Mouse (Mus musculus) MEL (cell line): ENCODE data around the gene Il5. TPM values are rescaled to one million over a fixed set of nuclear protein-coding genes. Genes with fewer than 3 reads are reported as not detected.

Experiments
- DNase-seq: peaks from one replicate; pipeline ENCODE4 v3.0.0; 2011; ENCODE audit warnings: low read depth, low spot score
- H3K27ac ChIP-seq: 2 replicates; pipeline ENCODE4 v1.5.1; 2012; ENCODE audit warnings: low read depth, mild to moderate bottlenecking, control low read depth, low read length, moderate library complexity; ENCODE audit not compliant: control insufficient read depth
- H3K27me3 ChIP-seq, 2 experiments: fragments of 150-350 bp in 1 of 2; sonication (generic) in 1 of 2; 2 replicates each; pipeline ENCODE4 v1.6.1; 2012; ENCODE audit warnings: low read length in 2 of 2, mild to moderate bottlenecking in 2 of 2, improper control_type of control experiment in 1 of 2, moderate library complexity in 1 of 2; ENCODE audit not compliant: insufficient read depth in 2 of 2, control insufficient read depth in 1 of 2
- H3K36me3 ChIP-seq, 2 experiments: 2 replicates each; pipeline ENCODE4 v1.6.1; 2012 to 2014; ENCODE audit warnings: low read length in 2 of 2, improper control_type of control experiment in 1 of 2, inconsistent platforms in 1 of 2, mild to moderate bottlenecking in 1 of 2; ENCODE audit not compliant: insufficient read depth in 2 of 2, control insufficient read depth in 1 of 2
- H3K4me1 ChIP-seq, 2 experiments: fragments of 150-350 bp in 1 of 2; sonication (generic) in 1 of 2; 2 replicates each; pipeline ENCODE4 v1.6.1; 2012; ENCODE audit warnings: low read length in 2 of 2, improper control_type of control experiment in 1 of 2, mild to moderate bottlenecking in 1 of 2; ENCODE audit not compliant: insufficient read depth in 2 of 2, control insufficient read depth in 1 of 2
- H3K4me3 ChIP-seq, 2 experiments: fragments of 150-350 bp in 1 of 2; sonication (generic) in 1 of 2; 2 replicates each; pipeline ENCODE4 v1.5.1; 2012; ENCODE audit warnings: low read depth in 2 of 2, low read length in 2 of 2, mild to moderate bottlenecking in 2 of 2, moderate library complexity in 2 of 2, control low read depth in 1 of 2, improper control_type of control experiment in 1 of 2; ENCODE audit not compliant: control insufficient read depth in 1 of 2, insufficient read depth in 1 of 2
- H3K79me2 ChIP-seq: 2 replicates; pipeline ENCODE4 v1.6.1; 2012; ENCODE audit warnings: mild to moderate bottlenecking, low read length, moderate library complexity; ENCODE audit not compliant: control insufficient read depth, poor library complexity, insufficient read depth
- H3K9ac ChIP-seq: 2 replicates; pipeline ENCODE4 v1.6.1; 2012; ENCODE audit warnings: low read depth, mild to moderate bottlenecking, control low read depth, low read length, moderate library complexity; ENCODE audit not compliant: control insufficient read depth, poor library complexity, severe bottlenecking
- H3K9me3 ChIP-seq: fragments of 150-350 bp; sonication (generic); replicated peaks from 2 replicates; pipeline ENCODE4 v1.6.1; 2012; ENCODE audit warnings: mild to moderate bottlenecking, low read length, improper control_type of control experiment, moderate library complexity; ENCODE audit not compliant: insufficient read depth
- CTCF ChIP-seq, 3 experiments: IDR thresholded peaks in 2 of 3; conservative IDR thresholded peaks in 1 of 3; 2 replicates each; pipeline ENCODE4 v1.5.1; 2011 to 2012; ENCODE audit warnings: low read length in 3 of 3, low read depth in 2 of 3, mild to moderate bottlenecking in 2 of 3, improper control_type of control experiment in 1 of 3, inconsistent platforms in 1 of 3, mixed read lengths in 1 of 3, moderate library complexity in 1 of 3; ENCODE audit not compliant: control insufficient read depth in 1 of 3, insufficient read depth in 1 of 3, poor library complexity in 1 of 3, severe bottlenecking in 1 of 3
- EP300 ChIP-seq, 2 experiments: IDR thresholded peaks; 2 replicates each; pipeline ENCODE4 v1.6.1; 2011; ENCODE audit warnings: improper control_type of control experiment in 2 of 2, low read length in 2 of 2, low read depth in 1 of 2, mild to moderate bottlenecking in 1 of 2
- KAT2A ChIP-seq: conservative IDR thresholded peaks from 2 replicates; pipeline ENCODE4 v1.6.1; 2012; ENCODE audit warnings: low read depth, low read length, improper control_type of control experiment, inconsistent platforms
- MAFK ChIP-seq: IDR thresholded peaks from 2 replicates; pipeline ENCODE4 v1.6.1; 2011; ENCODE audit warnings: low read depth, mild to moderate bottlenecking, low read length, improper control_type of control experiment, borderline replicate concordance
- MEF2A ChIP-seq: IDR thresholded peaks from 2 replicates; pipeline ENCODE4 v1.6.1; 2014; ENCODE audit warnings: low read depth, mild to moderate bottlenecking, inconsistent platforms, low read length, improper control_type of control experiment; ENCODE audit not compliant: poor library complexity, insufficient replicate concordance, severe bottlenecking; ENCODE audit errors: extremely low read depth
- MXI1 ChIP-seq: IDR thresholded peaks from 2 replicates; pipeline ENCODE4 v1.6.1; 2011; ENCODE audit warnings: mild to moderate bottlenecking, low read depth, low read length, improper control_type of control experiment
- MYC ChIP-seq: IDR thresholded peaks from 2 replicates; pipeline ENCODE4 v1.6.1; 2011; ENCODE audit warnings: low read depth, mild to moderate bottlenecking, low read length, improper control_type of control experiment, moderate library complexity
- NELFE ChIP-seq: IDR thresholded peaks from 2 replicates; pipeline ENCODE4 v1.6.1; 2011; ENCODE audit warnings: low read depth, low read length, improper control_type of control experiment
- POLR2A ChIP-seq, 2 experiments: IDR thresholded peaks; 2 replicates each; pipeline ENCODE4 v1.6.1; 2011 to 2012; ENCODE audit warnings: low read length in 2 of 2, mild to moderate bottlenecking in 2 of 2, control low read depth in 1 of 2, improper control_type of control experiment in 1 of 2, low read depth in 1 of 2, moderate library complexity in 1 of 2; ENCODE audit not compliant: control insufficient read depth in 1 of 2, insufficient read depth in 1 of 2, poor library complexity in 1 of 2
- RCOR1 ChIP-seq: IDR thresholded peaks from 2 replicates; pipeline ENCODE4 v1.6.1; 2012; ENCODE audit warnings: low read depth, mild to moderate bottlenecking, inconsistent platforms, low read length, improper control_type of control experiment
- TBP ChIP-seq: IDR thresholded peaks from 2 replicates; pipeline ENCODE4 v1.8.0; 2011; ENCODE audit warnings: low read depth, low read length, improper control_type of control experiment
- TCF12 ChIP-seq: IDR thresholded peaks from 2 replicates; pipeline ENCODE4 v1.6.1; 2014; ENCODE audit warnings: low read depth, mild to moderate bottlenecking, inconsistent platforms, low read length, improper control_type of control experiment, moderate library complexity
- USF1 ChIP-seq: IDR thresholded peaks from 2 replicates; pipeline ENCODE4 v1.6.1; 2014; ENCODE audit warnings: low read depth, mild to moderate bottlenecking, inconsistent platforms, low read length, improper control_type of control experiment, moderate library complexity
- USF2 ChIP-seq, 2 experiments: IDR thresholded peaks; 2 replicates each; pipeline ENCODE4 v1.6.1; 2011 to 2012; ENCODE audit warnings: improper control_type of control experiment in 2 of 2, low read length in 2 of 2, borderline replicate concordance in 1 of 2, inconsistent platforms in 1 of 2, low read depth in 1 of 2, mild to moderate bottlenecking in 1 of 2; ENCODE audit not compliant: insufficient read depth in 1 of 2
- ZKSCAN1 ChIP-seq: IDR thresholded peaks from 2 replicates; pipeline ENCODE4 v1.6.1; 2012; ENCODE audit warnings: low read depth, mild to moderate bottlenecking, inconsistent platforms, low read length, improper control_type of control experiment, moderate library complexity
- ZMIZ1 ChIP-seq: IDR thresholded peaks from 2 replicates; pipeline ENCODE4 v1.6.1; 2012; ENCODE audit warnings: low read depth, mild to moderate bottlenecking, inconsistent platforms, low read length, improper control_type of control experiment, moderate library complexity
- ZNF384 ChIP-seq: IDR thresholded peaks from 2 replicates; pipeline ENCODE4 v1.6.1; 2012; ENCODE audit warnings: low read depth, mild to moderate bottlenecking, inconsistent platforms, low read length, improper control_type of control experiment
- polyA plus RNA-seq, 2 experiments: library from polyadenylated mRNA; stranded (reverse) in 1 of 2; unstranded in 1 of 2; fragments of >175 nt in 1 of 2; fragments of >200 nt in 1 of 2; gene quantifications; 2 replicates each; pipeline versions ENCODE4 v1.2.1 to v1.2.4; 2012; ENCODE audit warnings: low replicate concordance in 2 of 2, low read depth in 1 of 2; ENCODE audit not compliant: insufficient read length in 2 of 2, insufficient read depth in 1 of 2, missing spikeins in 1 of 2
- total RNA-seq: library from RNA; depleted of rRNA; stranded (reverse); fragments of 300-350 nt; gene quantifications from 2 replicates; pipeline ENCODE4 v1.2.3, GENCODE M21; 2012

The Il5 gene
- total and polyA plus RNA-seq, 3 experiments: not detected

DNA sequence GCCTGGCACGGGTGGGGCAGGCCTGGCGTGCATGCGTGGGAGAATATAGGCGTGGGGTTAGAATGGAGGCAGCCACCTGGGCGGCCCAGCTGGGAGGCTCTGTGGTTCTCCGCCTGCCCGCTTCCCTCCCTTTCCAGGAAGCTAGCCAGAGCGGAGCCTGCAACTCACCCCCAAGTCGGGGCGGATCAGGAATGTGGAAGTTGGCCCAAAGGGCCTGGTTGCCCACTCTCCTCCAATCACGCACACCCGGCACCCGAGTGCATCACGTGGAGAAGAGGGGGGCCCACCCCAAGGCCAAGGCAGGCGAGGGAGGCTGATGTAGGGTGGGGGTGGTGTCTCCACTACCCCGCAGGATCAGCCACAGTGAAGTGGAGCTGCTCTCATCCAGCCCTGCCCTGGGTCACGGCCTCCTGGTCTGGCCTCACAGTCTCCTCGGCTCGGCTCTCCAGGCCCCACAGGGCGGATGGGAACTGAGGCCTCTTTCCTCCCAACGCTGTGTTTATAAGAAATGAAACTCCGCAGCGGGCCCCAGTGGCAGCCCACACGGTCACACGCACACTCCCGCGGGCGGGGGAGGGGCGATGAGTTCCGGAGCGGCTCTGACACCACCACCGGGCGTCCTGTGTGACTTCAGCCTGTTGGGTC lies 43.0 kb downstream of the Il5 start (continued):
- TF ChIP-seq USF2 (IDR thresholded peaks at IDR 0.05; ENCODE audit: borderline replicate concordance in 1 of 2, insufficient read depth in 1 of 2, low read depth in 1 of 2, low read length in 2 of 2): 0 out of 4 replicates have a peak, but pooled peaks of 1 of the 2 experiments have one; percentile 35
- TF ChIP-seq KAT2A: no peak; the same call in 1 of the 2 replicates
- TF ChIP-seq MXI1: no peak; the same call in none of the 2 replicates
- TF ChIP-seq TCF12: no peak
- TF ChIP-seq NELFE: peak; percentile 63
- peak in 1 of 3 experiments; percentile 32; a peak in 2 of 6 replicates for TF ChIP-seq CTCF (IDR thresholded peaks at IDR 0.05 in 2 of 3, conservative IDR thresholded peaks at IDR 0.05 in 1 of 3; ENCODE audit: control insufficient read depth in 1 of 3, insufficient read depth in 1 of 3, low read depth in 2 of 3, low read length in 3 of 3, poor library complexity in 1 of 3, severe bottlenecking in 1 of 3)
- no peak for TF ChIP-seq ZNF384
- no peak; the same call in 1 of the 2 replicates for TF ChIP-seq RCOR1
- TF ChIP-seq MAFK: no peak
- TF ChIP-seq USF1: peak; percentile 88
- 0 out of 2 replicates have a peak, but pooled peaks have one; percentile 21 for TF ChIP-seq ZMIZ1
- 0 out of 2 replicates have a peak, but pooled peaks have one; percentile 39 for TF ChIP-seq MYC
- TF ChIP-seq EP300 (IDR thresholded peaks at IDR 0.05; ENCODE audit: low read depth in 1 of 2, low read length in 2 of 2): 0 out of 4 replicates have a peak, but pooled peaks of 1 of the 2 experiments have one; percentile 35
- TF ChIP-seq ZKSCAN1: no peak
- TF ChIP-seq MEF2A: no peak
- TF ChIP-seq TBP: peak; percentile 33; the same call in 1 of the 2 replicates

DNA sequence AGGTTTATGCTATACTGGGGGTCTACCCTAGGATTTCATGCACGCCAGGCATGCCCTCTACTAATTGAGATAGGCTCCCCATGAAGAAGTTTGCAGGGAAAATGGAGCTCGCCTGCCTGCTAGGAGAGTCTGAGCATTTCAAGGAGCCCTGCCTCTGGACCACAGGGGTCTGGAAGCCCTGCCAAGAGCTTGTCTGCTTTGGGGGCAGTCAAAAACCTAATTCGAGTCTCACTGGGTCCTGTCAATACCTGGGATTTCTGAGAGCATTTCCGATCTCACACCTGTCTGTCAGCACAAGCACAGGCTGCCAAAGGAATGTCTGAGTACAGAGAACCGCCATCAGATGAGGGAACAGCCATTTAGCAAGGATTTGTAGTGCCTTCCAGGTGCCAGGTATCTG lies 44.0 kb downstream of the Il5 start:
- H3K79me2 ChIP-seq: no peaks in the 10 kb centered on the region; the same call in 1 of the 2 replicates
- H3K4me3 ChIP-seq: no peak overlapping the region
- no peak for DNase-seq
- no peak overlapping the region; the same call in 1 of the 2 replicates for H3K9ac ChIP-seq
- peaks cover 3% of the 10 kb centered on the region in 2 experiments; a peak in 3 of 4 replicates for H3K27me3 ChIP-seq
- H3K9me3 ChIP-seq: no peaks in the 10 kb centered on the region
- H3K4me1 ChIP-seq: peaks cover 2 to 12% of the 10 kb centered on the region in 2 experiments; a peak in 3 of 4 replicates
- H3K27ac ChIP-seq: no peak overlapping the region
- H3K36me3 ChIP-seq: peaks cover 0 to 9% of the 10 kb centered on the region in 2 experiments; a peak in 2 of 4 replicates
- no peak for TF ChIP-seq POLR2A (IDR thresholded peaks at IDR 0.05; ENCODE audit: control insufficient read depth in 1 of 2, insufficient read depth in 1 of 2, low read depth in 1 of 2, low read length in 2 of 2, poor library complexity in 1 of 2)
- TF ChIP-seq MEF2A: no peak
- TF ChIP-seq USF1: no peak
- TF ChIP-seq MAFK: no peak
